Comparison of ENCODE assay signal across 9 mouse cellular contexts in genomic region chr16:5431111-5431510, GRCm38 (mm10).
DNase-seq lines count a peak whose midpoint lies in the region; ATAC-seq and TF ChIP-seq lines count a peak whose summit lies in the region.
"Had no signal": no experiment of that assay in that cellular context is flagged by ENCODE, and none has a peak within 500 bp of the region (broad histone marks: within the 10 kb centered on the region; RNA-seq: fewer than 3 reads in every experiment).

No protein-coding gene starts in this region.

- no peak overlapping the region for H3K27ac ChIP-seq in gastrocnemius, adult 2 months
- peak overlapping the region; percentile 91 for H3K27ac ChIP-seq in heart, embryonic 16.5 days (ENCODE audit: low read length)
- H3K27ac ChIP-seq in midbrain, embryonic 11.5 days (ENCODE audit: low read depth, low read length): no peak overlapping the region
- H3K27ac ChIP-seq: hindbrain, embryonic 15.5 days had no signal

- no peaks in the 10 kb centered on the region for H3K27me3 ChIP-seq in heart, embryonic 16.5 days (ENCODE audit: control insufficient read depth, insufficient read depth, low read length)
- no peaks in the 10 kb centered on the region for H3K27me3 ChIP-seq in midbrain, embryonic 11.5 days (ENCODE audit: control insufficient read depth, insufficient read depth, low read length)
- H3K27me3 ChIP-seq: hindbrain, embryonic 15.5 days had no signal

- no peaks in the 10 kb centered on the region for H3K36me3 ChIP-seq in heart, embryonic 16.5 days (ENCODE audit: control insufficient read depth, insufficient read depth)
- no peaks in the 10 kb centered on the region for H3K36me3 ChIP-seq in midbrain, embryonic 11.5 days (ENCODE audit: control insufficient read depth, insufficient read depth, low read length)
- H3K36me3 ChIP-seq: hindbrain, embryonic 15.5 days had no signal

- H3K4me1 ChIP-seq in heart, embryonic 16.5 days (ENCODE audit: control insufficient read depth, insufficient read depth, low read length): peaks cover 43% of the 10 kb centered on the region
- H3K4me1 ChIP-seq in midbrain, embryonic 11.5 days (ENCODE audit: control insufficient read depth, insufficient read depth, low read length): no peaks in the 10 kb centered on the region
- H3K4me1 ChIP-seq: hindbrain, embryonic 15.5 days had no signal

- 21% methylated on average over 3 of the region's 3 CpGs for WGBS in heart, embryonic 16.5 days
- 81% methylated on average over 3 of the region's 3 CpGs for WGBS in midbrain, embryonic 11.5 days

- no peak for TF ChIP-seq CTCF in gastrocnemius, adult 2 months (IDR thresholded peaks at IDR 0.05)

- H3K4me2 ChIP-seq in heart, embryonic 16.5 days (ENCODE audit: low read depth, low read length): peak overlapping the region; percentile 68
- H3K4me2 ChIP-seq in midbrain, embryonic 11.5 days: no peak overlapping the region
- H3K4me2 ChIP-seq: hindbrain, embryonic 15.5 days had no signal

- peak overlapping the region; percentile 65 for H3K9ac ChIP-seq in heart, embryonic 16.5 days (ENCODE audit: low read length)
- no peak overlapping the region for H3K9ac ChIP-seq in midbrain, embryonic 11.5 days (ENCODE audit: low read length)
- H3K9ac ChIP-seq: hindbrain, embryonic 15.5 days had no signal

- peak; percentile 95 for ATAC-seq in heart, embryonic 16.5 days (replicated peaks; ENCODE audit: extremely low read depth, insufficient read depth, low FRiP score)
- no peak for ATAC-seq in midbrain, embryonic 11.5 days (ENCODE audit: low FRiP score)

- no peaks in the 10 kb centered on the region for H3K9me3 ChIP-seq in heart, embryonic 16.5 days (replicated peaks; ENCODE audit: control insufficient read depth, low read length)
- H3K9me3 ChIP-seq in midbrain, embryonic 11.5 days (ENCODE audit: control insufficient read depth, low read length): no peaks in the 10 kb centered on the region
- H3K9me3 ChIP-seq: hindbrain, embryonic 15.5 days had no signal

- H3K4me3 ChIP-seq in gastrocnemius, adult 2 months: no peak overlapping the region
- H3K4me3 ChIP-seq in heart, embryonic 16.5 days (ENCODE audit: low read length): peak overlapping the region; percentile 45
- no peak overlapping the region for H3K4me3 ChIP-seq in midbrain, embryonic 11.5 days (ENCODE audit: low read depth, low read length)
- H3K4me3 ChIP-seq: hindbrain, embryonic 15.5 days had no signal

- intact Hi-C loops in gastrocnemius, adult 2 months (cut with DNase I): no loop called here

- peak; percentile 15 for DNase-seq in gastrocnemius, postnatal 25 days
- no peak for DNase-seq in gastrocnemius, adult 2 months
- DNase-seq in cerebellum, postnatal 36 days: peak; percentile 84
- DNase-seq in lung, postnatal 10 days: peak; percentile 34
- DNase-seq in testis, postnatal 10 days (ENCODE audit: low spot score): no peak
- DNase-seq in adrenal gland, postnatal 25 days: no peak
- DNase-seq in midbrain, embryonic 11.5 days (ENCODE audit: low spot score, missing footprints): no peak

Comparison
In these comparisons a context has a peak if more than half of its experiments do, and no peak if none do; other contexts are left out.
1. DNase-seq: peak in gastrocnemius, postnatal 25 days (single experiment), cerebellum, postnatal 36 days (2 of 2) and lung, postnatal 10 days (single experiment); none in gastrocnemius, adult 2 months (single experiment), testis, postnatal 10 days (single experiment), adrenal gland, postnatal 25 days (single experiment) and midbrain, embryonic 11.5 days (single experiment).